Mouse (Mus musculus) forebrain, embryonic 14.5 days (tissue): Measurements from ENCODE around the gene Ramp3. TPM values are rescaled to one million over a fixed set of nuclear protein-coding genes. Genes with fewer than 3 reads are reported as not detected.

ENCODE experiments used
- ATAC-seq: fragments of 200-750 bp; cut with Nextera tagmentation; 2 replicates; pipeline ENCODE4 v1.8.0; 2017; ENCODE audit warnings: mild to moderate bottlenecking, moderate library complexity
- DNase-seq: peaks from one replicate; pipeline ENCODE4 v3.0.0-alpha.2; 2015; ENCODE audit warnings: low spot score
- H3K27ac ChIP-seq: fragments of 300-500 bp; sonication (generic); 2 replicates; pipeline ENCODE4 v1.5.1; 2014; ENCODE audit warnings: low read depth, mild to moderate bottlenecking, control low read depth, low read length, moderate library complexity
- H3K27me3 ChIP-seq: fragments of 300-500 bp; sonication (generic); replicated peaks from 2 replicates; pipeline ENCODE4 v1.6.1; 2014; ENCODE audit warnings: low read length, control low read depth, mixed read lengths; ENCODE audit not compliant: control insufficient read depth, insufficient read depth
- H3K36me3 ChIP-seq: fragments of 300-500 bp; sonication (generic); 2 replicates; pipeline ENCODE4 v1.6.1; 2014; ENCODE audit warnings: low read length, control low read depth; ENCODE audit not compliant: control insufficient read depth, insufficient read depth
- H3K4me1 ChIP-seq: fragments of 300-500 bp; sonication (generic); 2 replicates; pipeline ENCODE4 v1.6.1; 2014; ENCODE audit warnings: antibody characterized with exemption, low read length, control low read depth; ENCODE audit not compliant: control insufficient read depth, insufficient read depth
- H3K4me2 ChIP-seq: fragments of 300-500 bp; sonication (generic); 2 replicates; pipeline ENCODE4 v1.6.1; 2014; ENCODE audit warnings: mild to moderate bottlenecking, control low read depth, low read length
- H3K4me3 ChIP-seq: fragments of 300-500 bp; sonication (generic); 2 replicates; pipeline ENCODE4 v1.5.1; 2014; ENCODE audit warnings: low read depth, low read length, control low read depth
- H3K9ac ChIP-seq: fragments of 300-500 bp; sonication (generic); 2 replicates; pipeline ENCODE4 v1.6.1; 2014; ENCODE audit warnings: mild to moderate bottlenecking, low read length, control low read depth, moderate library complexity
- H3K9me3 ChIP-seq: fragments of 300-500 bp; sonication (generic); replicated peaks from 2 replicates; pipeline ENCODE4 v1.6.1; 2016; ENCODE audit warnings: low read length, control low read depth, mixed read lengths; ENCODE audit not compliant: control insufficient read depth
- WGBS: fragments of 180-500 bp; shearing (Covaris S2); extraction: QIAGEN DNeasy Blood & Tissue Kit; methylation state at CpG from one replicate; pipeline ENCODE4 v1.1.7; 2014; 5-methylcytosine and 5-hydroxymethylcytosine counted together
- polyA plus RNA-seq: library from polyadenylated mRNA; unstranded; fragments of >200 nt; fragmentation: Nextera tagmentation; extraction: Ambion mirVana; gene quantifications from 2 replicates; pipeline ENCODE4 v1.2.1, GENCODE M21; 2014

The Ramp3 gene
- polyA plus RNA-seq, 1 experiment from 2014 or later: 4.0 TPM

- no peak for ATAC-seq
- 76% methylated on average over 14 of the region's 14 CpGs for WGBS
- H3K27ac ChIP-seq: no peak overlapping the region
Measured at GRCm38 (mm10) chr11:6661206-6661605, 2.9 kb downstream of the Ramp3 start.

GRCm38 (mm10) chr11:6666634-6667033 is 8.3 kb downstream of the Ramp3 start:
- Histone ChIP-seq H3K9me3 (no peaks in the 10 kb centered on the region), H3K4me3 (no peak overlapping the region), H3K4me2 (no peak overlapping the region), H3K27me3 (no peaks in the 10 kb centered on the region), H3K27ac (no peak overlapping the region), H3K9ac (no peak overlapping the region), H3K4me1 (no peaks in the 10 kb centered on the region), H3K36me3 (no peaks in the 10 kb centered on the region)
- ATAC-seq (no peak), DNase-seq (no peak)
- WGBS: 86% methylated on average over 2 of the region's 2 CpGs

More at GRCm38 (mm10) chr11:6661206-6661605, 2.9 kb downstream of the Ramp3 start:
- Histone ChIP-seq H3K9me3 (no peaks in the 10 kb centered on the region), H3K4me1 (no peaks in the 10 kb centered on the region), H3K36me3 (no peaks in the 10 kb centered on the region), H3K4me3 (no peak overlapping the region), H3K4me2 (no peak overlapping the region), H3K27me3 (no peaks in the 10 kb centered on the region), H3K9ac (no peak overlapping the region)
- DNase-seq: no peak

GRCm38 (mm10) chr11:6669041-6669440 is 10.7 kb downstream of the Ramp3 start:
- Histone ChIP-seq H3K27ac (no peak overlapping the region), H3K27me3 (no peaks in the 10 kb centered on the region), H3K4me3 (no peak overlapping the region), H3K9ac (no peak overlapping the region), H3K4me1 (no peaks in the 10 kb centered on the region), H3K9me3 (no peaks in the 10 kb centered on the region), H3K4me2 (no peak overlapping the region), H3K36me3 (no peaks in the 10 kb centered on the region)
- 34% methylated on average over 9 of the region's 9 CpGs for WGBS
- DNase-seq (no peak), ATAC-seq (no peak)

GRCm38 (mm10) chr11:6670044-6670443 is 11.7 kb downstream of the Ramp3 start:
- WGBS: 58% methylated on average over 2 of the region's 2 CpGs
- no peak overlapping the region for H3K4me2 ChIP-seq
- no peak overlapping the region for H3K9ac ChIP-seq
- no peaks in the 10 kb centered on the region for H3K9me3 ChIP-seq
- no peaks in the 10 kb centered on the region for H3K4me1 ChIP-seq
- H3K27ac ChIP-seq: no peak overlapping the region
- DNase-seq (no peak), ATAC-seq (no peak)
- no peaks in the 10 kb centered on the region for H3K36me3 ChIP-seq
- no peaks in the 10 kb centered on the region for H3K27me3 ChIP-seq
- H3K4me3 ChIP-seq: no peak overlapping the region

GRCm38 (mm10) chr11:6670826-6671225 is 12.5 kb downstream of the Ramp3 start:
- Histone ChIP-seq H3K4me2 (no peak overlapping the region), H3K9me3 (no peaks in the 10 kb centered on the region), H3K9ac (no peak overlapping the region), H3K27ac (no peak overlapping the region), H3K27me3 (no peaks in the 10 kb centered on the region), H3K4me3 (no peak overlapping the region), H3K36me3 (no peaks in the 10 kb centered on the region), H3K4me1 (no peaks in the 10 kb centered on the region)
- DNase-seq (no peak), ATAC-seq (no peak)
- WGBS: 88% methylated on average over 4 of the region's 4 CpGs

- no peaks in the 10 kb centered on the region for H3K4me1 ChIP-seq
- no peak for DNase-seq
- 89% methylated on average over 9 of the region's 9 CpGs for WGBS
Measured at GRCm38 (mm10) chr11:6674701-6675100, 16.4 kb downstream of the Ramp3 start.

GRCm38 (mm10) chr11:6675402-6675801 is 17.1 kb downstream of the Ramp3 start:
- H3K9ac ChIP-seq: no peak overlapping the region
- no peaks in the 10 kb centered on the region for H3K36me3 ChIP-seq
- H3K4me1 ChIP-seq: no peaks in the 10 kb centered on the region
- H3K4me2 ChIP-seq: no peak overlapping the region
- H3K27me3 ChIP-seq: no peaks in the 10 kb centered on the region
- H3K4me3 ChIP-seq: no peak overlapping the region
- DNase-seq (no peak), ATAC-seq (no peak)
- WGBS: 71% methylated on average over 7 of the region's 7 CpGs
- H3K9me3 ChIP-seq: no peaks in the 10 kb centered on the region
- H3K27ac ChIP-seq: no peak overlapping the region

More at GRCm38 (mm10) chr11:6674701-6675100, 16.4 kb downstream of the Ramp3 start:
- Histone ChIP-seq H3K27me3 (no peaks in the 10 kb centered on the region), H3K36me3 (no peaks in the 10 kb centered on the region), H3K9me3 (no peaks in the 10 kb centered on the region), H3K4me2 (no peak overlapping the region), H3K4me3 (no peak overlapping the region), H3K9ac (no peak overlapping the region), H3K27ac (no peak overlapping the region)
- no peak for ATAC-seq

GRCm38 (mm10) chr11:6676641-6677040 is 18.3 kb downstream of the Ramp3 start:
- H3K36me3 ChIP-seq: no peaks in the 10 kb centered on the region
- H3K9me3 ChIP-seq: no peaks in the 10 kb centered on the region
- H3K4me3 ChIP-seq: no peak overlapping the region
- no peak for DNase-seq
- no peak for ATAC-seq
- 90% methylated on average over 9 of the region's 9 CpGs for WGBS
- H3K27me3 ChIP-seq: no peaks in the 10 kb centered on the region
- no peak overlapping the region for H3K27ac ChIP-seq
- no peak overlapping the region for H3K4me2 ChIP-seq
- H3K4me1 ChIP-seq: no peaks in the 10 kb centered on the region
- no peak overlapping the region for H3K9ac ChIP-seq

GRCm38 (mm10) chr11:6677530-6677929 is 19.2 kb downstream of the Ramp3 start:
- no peak overlapping the region for H3K27ac ChIP-seq
- H3K9me3 ChIP-seq: no peaks in the 10 kb centered on the region
- WGBS: 12% methylated on average over 7 of the region's 7 CpGs
- no peaks in the 10 kb centered on the region for H3K36me3 ChIP-seq
- no peak overlapping the region for H3K4me3 ChIP-seq
- no peak for DNase-seq
- no peaks in the 10 kb centered on the region for H3K27me3 ChIP-seq
- H3K9ac ChIP-seq: no peak overlapping the region
- no peak for ATAC-seq
- H3K4me2 ChIP-seq: no peak overlapping the region
- no peaks in the 10 kb centered on the region for H3K4me1 ChIP-seq
